Mouse (Mus musculus) cerebellum, postnatal 25 days (tissue): ENCODE data around the gene Zfp523.

Source experiments
- DNase-seq, 2 experiments: peaks; one replicate each; pipeline ENCODE4 v3.0.0; 2021; ENCODE audit warnings: mixed read lengths in 2 of 2

The Zfp523 gene

GRCm38 (mm10) chr17:28176775-28177539 is at the start of gene Zfp523:
Gene Zfp523, plus strand, starts transcription at chr17:28177129.
- DNase-seq, result peak; percentile 95 to 96

GRCm38 (mm10) chr17:28129796-28130195 is 47.1 kb upstream of the Zfp523 start:
- DNase-seq, result no peak

DNA sequence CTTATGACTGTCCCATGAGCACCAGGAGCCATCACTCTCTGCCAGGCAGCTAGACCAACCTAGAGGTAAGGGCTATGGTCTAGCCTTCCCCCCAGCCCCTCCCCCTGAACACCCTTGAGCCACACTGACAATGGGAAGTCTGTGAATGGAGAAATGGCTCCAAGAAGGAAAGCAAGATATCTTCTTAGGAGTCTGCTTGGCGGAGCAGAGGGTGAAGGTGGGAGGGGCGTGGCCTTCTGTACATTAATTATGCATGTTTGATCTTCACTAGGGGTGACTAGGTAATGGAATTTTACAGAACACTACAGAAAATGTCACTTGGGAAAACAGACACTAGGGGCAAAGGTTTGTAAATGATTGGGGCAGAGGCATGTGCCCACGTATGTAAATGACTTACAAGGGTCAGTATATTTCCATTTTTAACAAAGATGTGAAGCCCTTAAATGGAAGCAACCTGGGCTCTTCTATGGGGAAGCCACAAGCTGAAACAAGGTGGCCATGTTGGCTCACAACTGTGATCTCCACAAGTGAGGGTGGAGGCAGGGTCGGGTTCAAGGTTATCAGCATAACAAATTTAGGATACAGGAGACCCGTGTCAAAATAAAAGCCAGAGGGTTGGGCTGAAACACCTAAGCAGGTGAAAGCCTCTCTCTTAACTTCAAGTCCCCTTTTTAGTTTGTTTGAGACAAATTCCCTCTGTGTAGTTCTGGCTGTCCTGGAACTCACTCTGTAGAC is 46.4 kb upstream of the Zfp523 start:
- DNase-seq, result no peak

DNA sequence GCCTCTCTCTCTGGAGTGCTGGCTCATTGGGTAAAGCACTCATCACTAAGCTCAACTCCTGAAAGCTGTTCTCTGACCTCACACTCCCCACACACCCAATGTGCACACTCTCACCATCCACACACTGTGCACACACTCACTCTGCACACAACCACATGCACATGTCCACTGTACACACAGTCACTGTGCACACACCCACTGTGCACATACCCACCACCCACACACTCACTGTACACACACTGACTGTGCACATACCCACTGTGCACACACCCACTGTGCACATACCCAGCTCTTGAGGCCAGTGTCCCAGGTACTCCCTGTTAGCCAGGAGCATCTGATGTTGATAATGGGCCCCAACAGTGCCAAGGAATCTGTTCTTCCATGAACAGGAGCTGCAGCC is 45.8 kb upstream of the Zfp523 start:
- DNase-seq, result no peak

DNA sequence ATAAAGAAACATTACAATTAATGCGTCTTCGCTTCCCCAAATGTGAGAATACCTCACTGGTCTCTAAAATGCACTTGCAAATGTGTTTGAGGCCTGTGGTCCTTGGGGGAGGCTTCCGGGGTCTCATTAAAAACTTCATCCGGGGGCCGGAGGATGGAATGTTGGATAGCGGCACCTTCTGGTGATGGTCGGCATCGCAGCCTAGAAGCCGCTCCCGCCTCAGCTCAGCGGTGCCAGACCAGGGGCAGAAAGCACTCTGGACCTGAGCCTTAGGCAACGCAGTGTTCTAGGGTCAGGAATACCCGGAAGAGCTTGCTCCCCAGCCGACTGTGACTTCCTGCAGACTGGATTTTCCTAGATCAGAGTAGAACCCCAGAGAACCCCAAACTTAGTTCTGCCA is 43.7 kb upstream of the Zfp523 start:
- DNase-seq, result peak; percentile 69 to 79

DNA sequence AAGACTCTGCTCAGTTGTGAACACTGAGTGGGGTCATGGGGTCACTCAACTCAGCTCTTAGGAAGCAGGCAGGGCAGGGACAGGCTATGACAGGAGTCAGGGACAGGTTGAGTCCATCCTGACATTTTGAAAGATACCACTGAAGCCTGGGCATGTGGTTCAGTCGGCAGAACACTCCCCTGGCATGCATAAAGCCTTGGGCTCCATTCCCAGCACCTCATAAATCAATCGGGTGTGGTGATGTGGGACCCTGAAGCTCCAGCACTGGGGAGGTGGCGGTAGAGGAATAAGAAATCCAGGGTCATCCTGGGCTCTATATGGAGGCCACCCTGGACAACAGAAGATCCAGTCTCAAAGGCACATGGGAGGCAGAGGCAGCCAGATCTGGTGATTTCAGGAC is 41.4 kb upstream of the Zfp523 start:
- DNase-seq, result no peak

GRCm38 (mm10) chr17:28136266-28136665 is 40.7 kb upstream of the Zfp523 start:
- DNase-seq, result no peak

- DNase-seq, result no peak
Measured at GRCm38 (mm10) chr17:28138013-28138412, 38.9 kb upstream of the Zfp523 start.

GRCm38 (mm10) chr17:28138685-28139084 is 38.2 kb upstream of the Zfp523 start:
- no peak for DNase-seq

- DNase-seq, result no peak
Measured at GRCm38 (mm10) chr17:28140431-28141204, 36.3 kb upstream of the Zfp523 start.

- no peak for DNase-seq
Measured at GRCm38 (mm10) chr17:28141205-28141650, 35.7 kb upstream of the Zfp523 start.

GRCm38 (mm10) chr17:28141771-28142699 is 34.9 kb upstream of the Zfp523 start, which contains the start of gene Scube3:
Gene Scube3, plus strand, starts transcription at chr17:28142141.
- DNase-seq, result peak in 1 of 2 experiments; percentile 43

GRCm38 (mm10) chr17:28142700-28143610 is 34.0 kb upstream of the Zfp523 start:
- DNase-seq, result no peak

DNA sequence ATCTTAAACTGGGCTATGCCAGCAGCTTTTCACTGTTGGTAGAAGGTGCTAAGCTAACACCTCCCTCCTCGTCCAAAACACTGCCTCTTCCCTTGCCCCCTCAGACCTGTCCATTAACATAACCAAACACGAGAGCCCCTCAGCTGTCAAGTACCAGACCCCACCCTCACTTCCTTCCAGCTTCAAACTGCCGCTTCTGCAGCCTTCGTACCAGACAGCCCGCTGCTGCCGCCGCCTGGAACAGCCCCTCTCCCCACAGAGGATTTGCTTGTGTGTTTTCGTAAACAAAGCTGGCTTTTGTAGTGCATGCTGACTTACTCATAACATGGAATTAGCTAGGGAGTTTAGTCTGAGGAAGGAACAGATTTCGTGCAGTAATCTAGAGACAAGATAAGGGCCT is 33.2 kb upstream of the Zfp523 start:
- DNase-seq, result no peak

DNA sequence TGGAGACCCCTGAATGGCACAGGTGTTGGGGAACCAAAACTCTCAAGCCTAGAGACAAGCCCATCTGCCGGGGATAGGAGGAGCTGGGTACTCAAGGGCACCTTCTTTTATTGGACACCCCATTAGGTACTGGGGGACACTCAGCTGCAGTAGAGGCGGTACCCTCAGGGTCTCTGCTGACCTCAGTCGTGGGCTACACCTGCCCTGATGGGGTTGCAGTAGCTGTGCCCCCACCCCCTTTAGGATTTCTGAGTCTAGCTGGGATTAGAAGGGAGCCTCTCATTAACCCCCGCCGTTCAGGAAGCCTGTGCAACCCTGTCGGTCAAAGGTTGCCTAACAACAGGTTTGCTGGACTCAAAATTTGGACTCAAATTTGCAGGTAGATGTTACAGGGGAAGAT is 32.7 kb upstream of the Zfp523 start:
- no peak for DNase-seq

- DNase-seq, result peak; percentile 62 to 69
Measured at GRCm38 (mm10) chr17:28148288-28148687, 28.6 kb upstream of the Zfp523 start.

- DNase-seq, result no peak
Measured at GRCm38 (mm10) chr17:28149734-28150133, 27.2 kb upstream of the Zfp523 start.

DNA sequence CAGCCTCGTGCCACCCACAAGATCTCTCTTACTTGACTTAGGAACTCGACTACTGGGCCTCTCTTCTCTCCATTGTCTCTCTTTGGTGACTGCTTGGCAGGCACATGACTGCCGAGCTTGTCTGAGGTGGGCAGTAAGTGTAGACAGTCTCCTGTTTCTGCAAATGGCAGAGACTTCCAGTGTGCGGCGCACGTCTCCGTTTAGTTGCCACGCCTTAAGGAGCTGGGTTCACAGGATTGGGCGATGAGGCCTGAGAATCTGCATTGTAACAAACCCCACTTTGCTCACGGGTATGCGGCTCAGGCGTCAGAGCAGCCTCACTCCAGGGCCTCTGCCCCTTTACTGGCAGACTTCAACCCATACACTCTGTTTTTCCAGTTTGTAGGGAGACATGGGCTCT is 26.5 kb upstream of the Zfp523 start:
- no peak for DNase-seq

- no peak for DNase-seq
Measured at GRCm38 (mm10) chr17:28153095-28153494, 23.8 kb upstream of the Zfp523 start.

- no peak for DNase-seq
Measured at GRCm38 (mm10) chr17:28154970-28155369, 22.0 kb upstream of the Zfp523 start.

DNA sequence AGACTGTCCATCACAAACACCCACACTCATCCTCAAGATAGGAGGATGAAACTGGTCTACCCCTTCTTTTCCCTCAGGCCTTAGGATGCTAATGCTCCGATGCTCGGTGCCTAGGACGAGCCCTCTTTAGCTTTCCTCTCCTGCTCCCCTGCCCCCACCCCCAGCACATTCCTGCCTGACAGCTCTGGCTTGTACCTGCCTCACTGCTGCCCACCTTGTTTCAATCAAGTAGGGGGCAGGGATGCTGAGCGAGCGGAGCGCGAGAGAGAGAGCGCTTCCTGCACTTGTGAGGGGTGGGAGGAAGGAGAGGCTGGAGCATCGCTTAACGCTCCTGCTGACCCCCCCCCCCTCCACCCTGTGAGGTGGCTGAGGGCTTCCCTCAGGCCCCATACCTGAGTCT is 16.6 kb upstream of the Zfp523 start:
- DNase-seq, result no peak
